Mouse (Mus musculus): ENCODE measurements at regions not wholly inside any gene's neighbourhood (a gene's known extent, or its start where the extent isn't known, plus 50 kb on each side); places are given as distances from the start of the nearest gene placed in this dataset.
"Not testable (repeated sequence)": the region's sequence is repeated elsewhere in the genome, so short reads cannot be mapped to it uniquely, and the experiment has no call there.

DNA sequence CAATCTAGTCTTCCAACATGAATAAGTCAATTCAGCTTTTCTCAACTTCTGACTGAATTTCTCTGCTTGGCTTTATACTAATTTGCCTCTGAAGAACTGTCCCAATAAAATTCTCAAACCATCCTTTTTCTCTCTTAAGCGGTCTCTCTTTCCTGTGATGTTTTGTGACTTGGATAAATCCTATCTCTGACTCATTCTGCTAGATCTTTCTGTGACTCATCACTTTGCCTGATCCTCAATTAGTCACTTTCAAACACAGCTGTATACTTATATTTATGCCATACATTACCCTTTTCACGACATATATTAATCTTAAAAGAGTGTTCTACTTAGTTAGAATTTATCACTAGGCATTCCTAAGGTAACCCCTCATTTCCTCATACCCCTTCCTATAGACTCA lies 1055.4 kb upstream of the Sel1l start:
- TF ChIP-seq CTCF (IDR thresholded peaks at IDR 0.05; ENCODE audit: low read depth, low read length) = no peak
- no peak for TF ChIP-seq POLR2A (IDR thresholded peaks at IDR 0.05; ENCODE audit: extremely low read depth, insufficient read depth, low read length)
- H3K27me3 ChIP-seq (ENCODE audit: control insufficient read depth, insufficient read depth, low read length) = no peaks in the 10 kb centered on the region
- WGBS = 74% methylated on average over 2 of the region's 2 CpGs
- no peaks in the 10 kb centered on the region for H3K4me1 ChIP-seq (ENCODE audit: control insufficient read depth, insufficient read depth, low read length)
- no peak overlapping the region for H3K9ac ChIP-seq (ENCODE audit: low read depth, low read length)
- H3K79me2 ChIP-seq (ENCODE audit: control insufficient read depth, insufficient read depth, low read length) = no peaks in the 10 kb centered on the region
- H3K27ac ChIP-seq (replicated peaks; ENCODE audit: insufficient read depth, low read depth, low read length) = no peak overlapping the region
- H3K4me3 ChIP-seq (ENCODE audit: insufficient read depth, low read depth, low read length) = no peak overlapping the region
- DNase-seq (ENCODE audit: extremely low read depth, low read depth, low spot score) = no peak
- no peaks in the 10 kb centered on the region for H3K36me3 ChIP-seq (ENCODE audit: control insufficient read depth, insufficient read depth, low read length)

DNA sequence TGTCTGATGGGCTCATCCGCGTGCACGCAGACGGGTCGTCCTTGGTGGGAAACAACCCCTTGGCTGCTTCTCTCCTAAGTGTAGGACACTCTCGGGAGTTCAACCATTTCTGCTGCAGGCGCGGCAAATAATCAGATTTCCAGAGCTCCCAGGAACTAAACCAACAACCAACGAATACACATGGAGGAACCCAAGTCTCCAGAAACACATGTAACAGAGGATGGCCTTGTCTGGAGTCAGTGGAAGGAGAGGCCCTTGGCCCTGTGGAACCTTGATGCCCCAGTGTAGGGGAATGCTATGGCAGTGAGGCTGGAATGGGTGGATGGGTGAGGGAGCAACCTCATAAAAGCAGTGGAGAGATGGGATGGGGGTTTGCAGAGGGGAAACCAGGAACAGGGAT lies 1043.4 kb upstream of the Sel1l start:
- DNase-seq (ENCODE audit: extremely low read depth, low read depth, low spot score) = no peak
- 86% methylated on average over 4 of the region's 9 CpGs for WGBS
- Histone ChIP-seq H3K4me3 (ENCODE audit: insufficient read depth, low read depth, low read length) (no peak overlapping the region), H3K79me2 (ENCODE audit: control insufficient read depth, insufficient read depth, low read length) (no peaks in the 10 kb centered on the region), H3K36me3 (ENCODE audit: control insufficient read depth, insufficient read depth, low read length) (no peaks in the 10 kb centered on the region), H3K9ac (ENCODE audit: low read depth, low read length) (no peak overlapping the region), H3K27ac (replicated peaks; ENCODE audit: insufficient read depth, low read depth, low read length) (no peak overlapping the region), H3K4me1 (ENCODE audit: control insufficient read depth, insufficient read depth, low read length) (no peaks in the 10 kb centered on the region), H3K27me3 (ENCODE audit: control insufficient read depth, insufficient read depth, low read length) (no peaks in the 10 kb centered on the region)
- no peak for TF ChIP-seq CTCF (IDR thresholded peaks at IDR 0.05; ENCODE audit: low read depth, low read length)
- TF ChIP-seq POLR2A (IDR thresholded peaks at IDR 0.05; ENCODE audit: extremely low read depth, insufficient read depth, low read length) = no peak

DNA sequence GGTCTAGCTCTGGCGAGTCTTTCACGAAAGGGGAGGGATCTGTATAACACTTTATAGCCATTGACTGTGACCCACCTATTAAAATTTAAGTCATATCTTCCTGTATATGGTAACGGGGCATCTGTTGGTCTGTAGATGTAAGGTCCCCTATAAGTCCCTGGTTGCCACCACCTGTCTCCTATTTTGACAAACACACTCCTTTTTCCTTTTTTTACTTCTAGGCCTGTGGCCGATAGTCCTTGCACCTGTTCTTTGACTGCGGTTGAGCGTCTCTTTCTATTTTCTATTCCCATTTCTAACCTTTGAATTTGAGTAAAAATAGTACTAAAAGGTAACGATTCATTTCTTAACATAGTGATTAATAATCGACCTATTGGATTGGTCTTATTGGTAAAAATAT lies 1042.7 kb upstream of the Sel1l start:
- not testable (repeated sequence) for H3K4me3 ChIP-seq (ENCODE audit: insufficient read depth, low read depth, low read length); DNase-seq (ENCODE audit: extremely low read depth, low read depth, low spot score); H3K79me2 ChIP-seq (ENCODE audit: control insufficient read depth, insufficient read depth, low read length); H3K9ac ChIP-seq (ENCODE audit: low read depth, low read length); H3K27me3 ChIP-seq (ENCODE audit: control insufficient read depth, insufficient read depth, low read length); H3K36me3 ChIP-seq (ENCODE audit: control insufficient read depth, insufficient read depth, low read length); H3K4me1 ChIP-seq (ENCODE audit: control insufficient read depth, insufficient read depth, low read length); H3K27ac ChIP-seq (replicated peaks; ENCODE audit: insufficient read depth, low read depth, low read length)
- no CpG with 5 or more reads among the region's 8 CpGs for WGBS

DNA sequence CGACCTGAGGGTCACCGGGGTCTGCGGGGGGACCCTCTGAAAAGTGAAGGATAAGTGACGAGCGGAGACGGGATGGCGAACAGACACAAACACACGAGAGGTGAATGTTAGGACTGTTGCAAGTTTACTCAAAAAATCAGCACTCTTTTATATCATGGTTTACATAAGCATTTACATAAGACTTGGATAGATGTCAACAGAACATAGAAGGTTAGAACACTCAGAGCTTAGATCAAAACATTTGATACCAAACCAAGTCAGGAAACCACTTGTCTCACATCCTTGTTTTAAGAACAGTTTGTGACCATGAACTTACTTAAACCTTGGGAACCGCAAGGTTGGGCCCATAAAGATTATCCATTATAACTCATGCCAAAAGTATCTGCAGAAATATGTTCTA lies 1042.2 kb upstream of the Sel1l start:
- H3K4me3 ChIP-seq (ENCODE audit: insufficient read depth, low read depth, low read length); H3K79me2 ChIP-seq (ENCODE audit: control insufficient read depth, insufficient read depth, low read length); H3K27ac ChIP-seq (replicated peaks; ENCODE audit: insufficient read depth, low read depth, low read length); H3K4me1 ChIP-seq (ENCODE audit: control insufficient read depth, insufficient read depth, low read length); H3K27me3 ChIP-seq (ENCODE audit: control insufficient read depth, insufficient read depth, low read length); DNase-seq (ENCODE audit: extremely low read depth, low read depth, low spot score); H3K9ac ChIP-seq (ENCODE audit: low read depth, low read length); H3K36me3 ChIP-seq (ENCODE audit: control insufficient read depth, insufficient read depth, low read length): not testable (repeated sequence)
- 95% methylated on average over 8 of the region's 9 CpGs for WGBS

DNA sequence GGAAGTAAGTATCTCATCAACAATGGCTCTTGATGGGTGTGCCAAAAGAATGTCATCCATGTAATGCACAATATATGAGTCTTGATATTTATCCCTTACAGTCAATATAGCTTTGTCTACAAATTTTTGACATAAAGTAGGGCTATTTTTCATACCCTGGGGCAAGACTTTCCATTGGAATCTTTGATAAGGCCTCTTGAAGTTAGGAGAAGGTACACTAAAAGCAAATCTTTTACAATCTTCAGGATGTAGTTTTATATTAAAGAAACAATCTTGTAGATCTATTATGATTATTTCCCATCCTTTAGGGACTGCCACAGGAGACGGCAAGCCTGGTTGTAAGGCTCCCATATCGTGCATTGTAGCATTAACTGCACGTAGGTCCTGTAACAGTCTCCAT lies 1038.8 kb upstream of the Sel1l start:
- no peaks in the 10 kb centered on the region for H3K36me3 ChIP-seq (ENCODE audit: control insufficient read depth, insufficient read depth, low read length)
- 83% methylated on average over 3 of the region's 3 CpGs for WGBS
- no peak for DNase-seq (ENCODE audit: extremely low read depth, low read depth, low spot score)

DNA sequence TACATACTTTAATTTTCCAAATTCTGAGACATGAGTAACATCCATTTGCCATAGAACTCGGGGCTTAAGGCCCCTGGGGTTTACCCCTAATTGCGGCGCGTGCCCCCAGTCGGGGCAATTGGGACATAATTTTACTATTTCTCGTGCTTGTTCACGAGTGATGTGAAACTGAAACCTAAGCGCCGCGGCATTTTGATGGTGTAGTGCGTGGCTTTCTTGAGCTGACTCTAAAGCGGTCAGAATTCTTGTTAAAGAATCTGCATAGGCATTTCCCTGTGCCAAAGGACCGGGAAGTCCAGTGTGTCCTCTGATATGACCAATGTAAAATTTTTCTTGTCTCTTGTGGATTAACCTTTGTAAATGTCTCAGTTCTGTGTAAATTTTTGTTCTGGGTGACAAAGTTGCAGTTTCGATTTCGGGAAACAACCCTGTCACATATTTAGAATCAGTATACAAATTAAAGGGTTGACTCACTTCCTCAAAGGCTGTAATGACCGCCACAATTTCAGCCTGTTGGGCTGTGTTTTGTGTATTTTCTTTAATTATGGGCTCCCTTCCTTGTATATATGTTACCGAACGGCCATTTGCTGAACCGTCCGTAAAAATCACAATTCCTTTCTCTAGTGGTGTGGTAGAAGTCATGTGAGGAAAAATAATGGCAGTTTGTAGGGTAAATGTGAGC lies 1037.6 kb upstream of the Sel1l start:
- H3K27ac ChIP-seq (replicated peaks; ENCODE audit: insufficient read depth, low read depth, low read length); H3K4me1 ChIP-seq (ENCODE audit: control insufficient read depth, insufficient read depth, low read length); DNase-seq (ENCODE audit: extremely low read depth, low read depth, low spot score); H3K4me3 ChIP-seq (ENCODE audit: insufficient read depth, low read depth, low read length); H3K27me3 ChIP-seq (ENCODE audit: control insufficient read depth, insufficient read depth, low read length); H3K36me3 ChIP-seq (ENCODE audit: control insufficient read depth, insufficient read depth, low read length); H3K9ac ChIP-seq (ENCODE audit: low read depth, low read length); H3K79me2 ChIP-seq (ENCODE audit: control insufficient read depth, insufficient read depth, low read length): not testable (repeated sequence)
- 92% methylated on average over 20 of the region's 20 CpGs for WGBS

More for the DNA sequence above, 1038.8 kb upstream of the Sel1l start:
- Histone ChIP-seq H3K27ac (replicated peaks; ENCODE audit: insufficient read depth, low read depth, low read length) (no peak overlapping the region), H3K4me1 (ENCODE audit: control insufficient read depth, insufficient read depth, low read length) (no peaks in the 10 kb centered on the region), H3K27me3 (ENCODE audit: control insufficient read depth, insufficient read depth, low read length) (no peaks in the 10 kb centered on the region), H3K79me2 (ENCODE audit: control insufficient read depth, insufficient read depth, low read length) (no peaks in the 10 kb centered on the region), H3K9ac (ENCODE audit: low read depth, low read length) (no peak overlapping the region), H3K4me3 (ENCODE audit: insufficient read depth, low read depth, low read length) (no peak overlapping the region)
- TF ChIP-seq POLR2A (IDR thresholded peaks at IDR 0.05; ENCODE audit: extremely low read depth, insufficient read depth, low read length) = no peak
- TF ChIP-seq CTCF (IDR thresholded peaks at IDR 0.05; ENCODE audit: low read depth, low read length) = no peak

DNA sequence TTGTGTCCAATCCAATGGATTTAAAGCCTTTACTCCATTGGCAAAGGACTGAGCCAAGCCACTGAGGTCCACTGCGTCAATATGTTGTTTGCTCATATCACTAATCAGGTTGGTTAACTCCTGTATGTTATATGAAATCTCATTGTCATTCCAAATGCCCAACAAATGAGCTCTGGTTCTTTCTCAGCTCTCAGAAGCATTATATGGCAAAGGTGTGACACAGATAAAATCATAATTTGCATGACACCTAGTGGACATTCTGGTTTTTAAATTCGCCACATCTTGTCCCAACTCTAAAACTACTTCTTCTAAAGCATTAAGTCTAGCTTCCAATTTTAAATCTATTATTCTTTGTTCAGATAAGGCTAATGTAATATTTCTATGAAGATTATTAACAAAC lies 1035.1 kb upstream of the Sel1l start:
- H3K79me2 ChIP-seq (ENCODE audit: control insufficient read depth, insufficient read depth, low read length); H3K27me3 ChIP-seq (ENCODE audit: control insufficient read depth, insufficient read depth, low read length); H3K4me3 ChIP-seq (ENCODE audit: insufficient read depth, low read depth, low read length); H3K36me3 ChIP-seq (ENCODE audit: control insufficient read depth, insufficient read depth, low read length); H3K27ac ChIP-seq (replicated peaks; ENCODE audit: insufficient read depth, low read depth, low read length); H3K4me1 ChIP-seq (ENCODE audit: control insufficient read depth, insufficient read depth, low read length); H3K9ac ChIP-seq (ENCODE audit: low read depth, low read length); DNase-seq (ENCODE audit: extremely low read depth, low read depth, low spot score): not testable (repeated sequence)
- WGBS = 82% methylated on average over 2 of the region's 2 CpGs

- H3K4me3 ChIP-seq (ENCODE audit: insufficient read depth, low read depth, low read length); H3K9ac ChIP-seq (ENCODE audit: low read depth, low read length); H3K79me2 ChIP-seq (ENCODE audit: control insufficient read depth, insufficient read depth, low read length); H3K27ac ChIP-seq (replicated peaks; ENCODE audit: insufficient read depth, low read depth, low read length); DNase-seq (ENCODE audit: extremely low read depth, low read depth, low spot score); H3K27me3 ChIP-seq (ENCODE audit: control insufficient read depth, insufficient read depth, low read length); H3K4me1 ChIP-seq (ENCODE audit: control insufficient read depth, insufficient read depth, low read length); H3K36me3 ChIP-seq (ENCODE audit: control insufficient read depth, insufficient read depth, low read length): not testable (repeated sequence)
- WGBS = no CpG with 5 or more reads among the region's 8 CpGs
Observed at GRCm38 (mm10) chr12:92883091-92883490, 1034.1 kb upstream of the Sel1l start.

DNA sequence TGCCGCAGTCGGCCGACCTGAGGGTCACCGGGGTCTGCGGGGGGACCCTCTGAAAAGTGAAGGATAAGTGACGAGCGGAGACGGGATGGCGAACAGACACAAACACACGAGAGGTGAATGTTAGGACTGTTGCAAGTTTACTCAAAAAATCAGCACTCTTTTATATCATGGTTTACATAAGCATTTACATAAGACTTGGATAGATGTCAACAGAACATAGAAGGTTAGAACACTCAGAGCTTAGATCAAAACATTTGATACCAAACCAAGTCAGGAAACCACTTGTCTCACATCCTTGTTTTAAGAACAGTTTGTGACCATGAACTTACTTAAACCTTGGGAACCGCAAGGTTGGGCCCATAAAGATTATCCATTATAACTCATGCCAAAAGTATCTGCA lies 1033.6 kb upstream of the Sel1l start:
- H3K9ac ChIP-seq (ENCODE audit: low read depth, low read length) = not testable (repeated sequence)
- WGBS = 96% methylated on average over 9 of the region's 11 CpGs

More for the DNA sequence above, 1033.6 kb upstream of the Sel1l start:
- H3K36me3 ChIP-seq (ENCODE audit: control insufficient read depth, insufficient read depth, low read length); H3K4me1 ChIP-seq (ENCODE audit: control insufficient read depth, insufficient read depth, low read length); H3K4me3 ChIP-seq (ENCODE audit: insufficient read depth, low read depth, low read length); H3K27me3 ChIP-seq (ENCODE audit: control insufficient read depth, insufficient read depth, low read length); H3K79me2 ChIP-seq (ENCODE audit: control insufficient read depth, insufficient read depth, low read length); DNase-seq (ENCODE audit: extremely low read depth, low read depth, low spot score); H3K27ac ChIP-seq (replicated peaks; ENCODE audit: insufficient read depth, low read depth, low read length): not testable (repeated sequence)

Measured in liver, adult 2 months (tissue).